Mouse (Mus musculus) forebrain, embryonic 10.5 days (tissue): Measurements from ENCODE around the gene Abcb8. TPM values are rescaled to one million over a fixed set of nuclear protein-coding genes. Genes with fewer than 3 reads are reported as not detected.
A peak's percentile ranks its signal among the peaks of the same experiment; 100 is the strongest.

ENCODE experiments used
- DNase-seq: peaks from one replicate; pipeline ENCODE4 v3.0.0-alpha.2; 2017; ENCODE audit warnings: low spot score; ENCODE audit errors: extremely low spot score
- H3K27ac ChIP-seq: fragments of 300-500 bp; sonication (generic); 2 replicates; pipeline ENCODE4 v1.5.1; 2016; ENCODE audit warnings: mild to moderate bottlenecking
- H3K27me3 ChIP-seq: fragments of 300-500 bp; sonication (generic); 2 replicates; pipeline ENCODE4 v1.6.1; 2016; ENCODE audit warnings: mild to moderate bottlenecking; ENCODE audit not compliant: poor library complexity, severe bottlenecking
- H3K36me3 ChIP-seq: fragments of 300-500 bp; sonication (generic); replicated peaks from 2 replicates; pipeline ENCODE4 v1.6.1; 2016; ENCODE audit warnings: mild to moderate bottlenecking, moderate library complexity
- H3K4me1 ChIP-seq: fragments of 300-500 bp; sonication (generic); 2 replicates; pipeline ENCODE4 v1.6.1; 2016
- H3K4me3 ChIP-seq: fragments of 300-500 bp; sonication (generic); 2 replicates; pipeline ENCODE4 v1.5.1; 2016; ENCODE audit warnings: mild to moderate bottlenecking, moderate library complexity
- H3K9me3 ChIP-seq: fragments of 300-500 bp; sonication (generic); 2 replicates; pipeline ENCODE4 v1.6.1; 2016; ENCODE audit warnings: mild to moderate bottlenecking, moderate library complexity
- WGBS: fragments of 180-500 bp; shearing (Covaris S2); methylation state at CpG from one replicate; pipeline ENCODE4 v1.1.7; 2016; 5-methylcytosine and 5-hydroxymethylcytosine counted together
- polyA plus RNA-seq: library from polyadenylated mRNA; unstranded; fragments of >200 nt; fragmentation: Nextera tagmentation; extraction: Ambion mirVana; gene quantifications from 2 replicates; pipeline ENCODE4 v1.2.1, GENCODE M21; 2016

The Abcb8 gene
- polyA plus RNA-seq, 1 experiment from 2014 or later, result 57.1 TPM

DNA sequence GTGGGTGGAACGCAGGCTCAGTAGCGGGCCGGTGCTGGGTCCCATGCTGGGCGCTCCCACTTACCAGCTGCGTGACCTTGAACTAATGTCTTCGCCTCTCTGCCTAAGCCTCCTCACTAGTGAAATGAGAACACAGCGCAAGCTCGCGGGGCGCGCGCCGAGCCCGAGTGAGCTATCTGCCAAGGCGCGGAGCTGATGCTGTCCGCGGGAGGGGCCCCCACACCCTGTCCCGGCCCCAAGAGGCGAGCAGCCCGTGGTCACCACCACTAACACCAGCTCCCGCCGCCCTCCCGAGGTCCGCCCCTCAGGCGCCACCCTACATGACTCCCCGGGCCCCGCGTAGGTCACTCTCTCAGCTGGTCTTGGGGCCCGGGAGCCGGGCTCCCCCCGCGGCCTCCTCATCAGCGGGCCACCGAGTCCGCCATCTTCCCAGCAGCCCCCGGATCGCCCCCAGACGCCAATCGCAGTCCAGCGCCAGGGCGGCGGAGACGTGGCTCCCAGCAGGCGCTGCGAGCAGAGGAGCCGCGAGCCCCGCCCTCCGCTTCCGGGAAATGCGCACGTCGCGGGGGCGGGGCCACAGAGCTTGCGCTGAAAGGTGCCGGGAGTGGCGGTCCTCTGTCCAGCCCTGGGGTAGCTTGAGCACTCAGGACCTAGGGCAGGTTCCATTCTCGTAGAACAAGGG lies 51.4 kb downstream of the Abcb8 start, which contains the start of gene Fastk:
Gene Fastk, minus strand, starts transcription at position 542 of the 682 bp plus-strand sequence.
- Histone ChIP-seq H3K4me3 (peak within 1 kb of the TSS; percentile 75), H3K4me1 (peaks cover 48% of the 10 kb centered on the region), H3K27me3 (peaks cover 20% of the 10 kb centered on the region), H3K36me3 (peaks cover 41% of the 10 kb centered on the region), H3K27ac (peak within 1 kb of the TSS; percentile 98), H3K9me3 (no peaks in the 10 kb centered on the region; the same call in 1 of the 2 replicates)
- peak; percentile 88 for DNase-seq
- under 1% methylated on average over 60 of the region's 60 CpGs for WGBS

GRCm38 (mm10) chr5:24445428-24446080 lies 52.1 kb downstream of the Abcb8 start:
- Histone ChIP-seq H3K27me3 (peaks cover 26% of the 10 kb centered on the region), H3K9me3 (no peaks in the 10 kb centered on the region; the same call in 1 of the 2 replicates), H3K36me3 (peaks cover 34% of the 10 kb centered on the region), H3K4me1 (peaks cover 48% of the 10 kb centered on the region), H3K27ac (peak overlapping the region; percentile 98), H3K4me3 (peak overlapping the region; percentile 75)
- no peak for DNase-seq
- 61% methylated on average over 20 of the region's 20 CpGs for WGBS

- no peaks in the 10 kb centered on the region; the same call in 1 of the 2 replicates for H3K9me3 ChIP-seq
- peak overlapping the region; percentile 76 for H3K4me3 ChIP-seq
- no peak for DNase-seq
- 90% methylated on average over 7 of the region's 7 CpGs for WGBS
- H3K4me1 ChIP-seq, result peaks cover 57% of the 10 kb centered on the region
- peaks cover 24% of the 10 kb centered on the region for H3K36me3 ChIP-seq
- H3K27ac ChIP-seq, result 0 out of 2 replicates have a peak overlapping the region, but pooled peaks have one; percentile 25
- peaks cover 33% of the 10 kb centered on the region for H3K27me3 ChIP-seq
These were observed 53.2 kb downstream of the Abcb8 start for GRCm38 (mm10) chr5:24446630-24447029.

GRCm38 (mm10) chr5:24447624-24448298 lies 54.3 kb downstream of the Abcb8 start, which contains the start of gene Tmub1:
TSS of gene Tmub1 (minus strand) at chr5:24447854.
- Histone ChIP-seq H3K27ac (peak within 1 kb of the TSS; percentile 87), H3K4me1 (peaks cover 60% of the 10 kb centered on the region)
- 2% methylated on average over 34 of the region's 34 CpGs for WGBS

GRCm38 (mm10) chr5:24451264-24452029 lies 58.0 kb downstream of the Abcb8 start:
- peak overlapping the region; percentile 91 for H3K4me3 ChIP-seq
- H3K27me3 ChIP-seq, result peaks cover 33% of the 10 kb centered on the region
- H3K9me3 ChIP-seq, result no peaks in the 10 kb centered on the region
- peak; percentile 83 for DNase-seq
- 2% methylated on average over 64 of the region's 66 CpGs for WGBS
- peak overlapping the region; percentile 96 for H3K27ac ChIP-seq
- peaks cover 16% of the 10 kb centered on the region for H3K36me3 ChIP-seq
- H3K4me1 ChIP-seq, result peaks cover 68% of the 10 kb centered on the region

More at GRCm38 (mm10) chr5:24447624-24448298, 54.3 kb downstream of the Abcb8 start, which contains the start of gene Tmub1:
- Histone ChIP-seq H3K36me3 (peaks cover 12% of the 10 kb centered on the region), H3K4me3 (peak within 1 kb of the TSS; percentile 76), H3K27me3 (peaks cover 33% of the 10 kb centered on the region), H3K9me3 (no peaks in the 10 kb centered on the region; the same call in 1 of the 2 replicates)
- DNase-seq, result peak; percentile 85

DNA sequence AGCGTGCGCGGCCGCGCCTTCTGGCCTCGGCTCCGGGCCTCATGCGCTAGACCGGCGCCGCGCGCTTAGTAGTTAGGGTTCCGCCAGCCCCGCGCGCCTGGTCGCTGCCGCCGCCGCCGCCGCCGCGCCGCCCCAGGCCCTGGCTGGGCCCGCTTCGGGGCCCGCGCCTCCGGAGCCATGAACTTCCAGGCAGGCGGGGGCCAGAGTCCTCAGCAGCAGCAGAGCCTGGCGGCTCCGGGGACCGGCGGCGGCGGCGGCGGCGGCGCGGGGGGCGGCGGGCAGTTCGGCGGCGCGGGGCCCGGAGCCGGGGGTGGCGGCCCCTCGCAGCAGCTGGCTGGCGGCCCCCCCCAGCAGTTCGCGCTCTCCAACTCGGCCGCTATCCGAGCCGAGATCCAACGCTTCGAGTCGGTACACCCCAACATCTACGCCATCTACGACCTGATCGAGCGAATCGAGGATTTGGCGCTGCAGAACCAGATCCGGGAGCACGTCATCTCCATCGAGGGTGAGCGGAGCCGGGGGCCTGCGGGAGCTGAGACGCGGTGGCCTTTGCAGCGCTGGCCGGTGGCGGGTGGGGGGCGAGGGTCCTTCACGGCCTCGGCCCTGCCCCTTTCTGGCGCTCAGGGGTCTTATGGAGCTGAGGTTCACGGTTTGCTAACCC lies 58.7 kb downstream of the Abcb8 start, which contains the start of gene Agap3:
Gene Agap3, plus strand, starts transcription at position 148 of the 661 bp plus-strand sequence.
- peak within 1 kb of the TSS; percentile 91 for H3K4me3 ChIP-seq
- DNase-seq, result peak; percentile 55
- WGBS, result under 1% methylated on average over 81 of the region's 85 CpGs
- peaks cover 63% of the 10 kb centered on the region for H3K4me1 ChIP-seq
- H3K9me3 ChIP-seq, result no peaks in the 10 kb centered on the region
- H3K27me3 ChIP-seq, result peaks cover 33% of the 10 kb centered on the region
- peaks cover 23% of the 10 kb centered on the region for H3K36me3 ChIP-seq
- peak within 1 kb of the TSS; percentile 96 for H3K27ac ChIP-seq

- peak overlapping the region; percentile 91 for H3K4me3 ChIP-seq
- DNase-seq, result no peak
- WGBS, result 1% methylated on average over 29 of the region's 29 CpGs
These were observed 59.3 kb downstream of the Abcb8 start for GRCm38 (mm10) chr5:24452691-24453233.

GRCm38 (mm10) chr5:24453283-24453984 lies 60.0 kb downstream of the Abcb8 start:
- H3K9me3 ChIP-seq, result no peaks in the 10 kb centered on the region
- H3K27ac ChIP-seq, result peak overlapping the region; percentile 96
- H3K27me3 ChIP-seq, result peaks cover 28% of the 10 kb centered on the region
- H3K4me3 ChIP-seq, result peak overlapping the region; percentile 91
- H3K36me3 ChIP-seq, result peaks cover 35% of the 10 kb centered on the region
- DNase-seq, result no peak
- 14% methylated on average over 5 of the region's 5 CpGs for WGBS
- H3K4me1 ChIP-seq, result peaks cover 51% of the 10 kb centered on the region

More at GRCm38 (mm10) chr5:24452691-24453233, 59.3 kb downstream of the Abcb8 start:
- Histone ChIP-seq H3K9me3 (no peaks in the 10 kb centered on the region), H3K27me3 (peaks cover 33% of the 10 kb centered on the region), H3K36me3 (peaks cover 29% of the 10 kb centered on the region), H3K4me1 (peaks cover 57% of the 10 kb centered on the region), H3K27ac (peak overlapping the region; percentile 96)

GRCm38 (mm10) chr5:24453985-24454303 lies 60.5 kb downstream of the Abcb8 start:
- Histone ChIP-seq H3K36me3 (peaks cover 41% of the 10 kb centered on the region), H3K4me3 (peak overlapping the region; percentile 91), H3K4me1 (peaks cover 51% of the 10 kb centered on the region), H3K27me3 (peaks cover 22% of the 10 kb centered on the region), H3K27ac (peak overlapping the region; percentile 96; the same call in 1 of the 2 replicates), H3K9me3 (no peaks in the 10 kb centered on the region)
- DNase-seq, result no peak
- 28% methylated on average over 2 of the region's 2 CpGs for WGBS

DNA sequence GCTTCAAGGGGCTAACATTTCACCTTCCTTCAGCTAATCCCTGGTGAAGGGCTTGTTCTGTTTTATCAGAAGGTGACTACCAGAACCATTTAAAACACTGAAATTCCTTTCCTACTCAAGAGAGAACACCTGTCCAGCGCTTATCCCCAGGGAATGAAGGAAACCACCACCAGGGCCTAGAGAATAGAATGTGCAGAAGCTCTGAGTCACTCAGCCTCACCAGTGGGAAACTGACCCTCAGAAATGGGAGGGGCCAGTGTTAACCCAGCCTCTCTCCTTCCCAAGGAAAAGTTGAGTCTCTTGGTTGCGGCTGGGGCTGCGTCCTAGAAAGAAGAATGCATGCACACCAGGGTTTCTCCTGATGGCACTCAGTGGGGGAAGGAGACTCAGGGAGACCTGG lies 61.6 kb downstream of the Abcb8 start:
- H3K27me3 ChIP-seq, result peaks cover 11% of the 10 kb centered on the region
- H3K4me1 ChIP-seq, result peaks cover 51% of the 10 kb centered on the region
- DNase-seq, result no peak
- no peaks in the 10 kb centered on the region for H3K9me3 ChIP-seq
- H3K27ac ChIP-seq, result 0 out of 2 replicates have a peak overlapping the region, but pooled peaks have one; percentile 22
- 67% methylated on average over 3 of the region's 3 CpGs for WGBS
- H3K4me3 ChIP-seq, result peak overlapping the region; percentile 11; the same call in 1 of the 2 replicates
- H3K36me3 ChIP-seq, result peaks cover 49% of the 10 kb centered on the region

GRCm38 (mm10) chr5:24455613-24456012 lies 62.1 kb downstream of the Abcb8 start:
- Histone ChIP-seq H3K36me3 (peaks cover 55% of the 10 kb centered on the region), H3K9me3 (no peaks in the 10 kb centered on the region), H3K27ac (peak overlapping the region; percentile 12; the same call in 1 of the 2 replicates), H3K27me3 (peaks cover 6% of the 10 kb centered on the region), H3K4me3 (0 out of 2 replicates have a peak overlapping the region, but pooled peaks have one; percentile 11), H3K4me1 (peaks cover 51% of the 10 kb centered on the region)
- WGBS, result 70% methylated on average over 7 of the region's 7 CpGs
- DNase-seq, result no peak
